Mouse (Mus musculus) spleen, postnatal 4 days (tissue): Measurements from ENCODE around the gene Snx30.

Source experiments
- DNase-seq, 2 experiments: peaks; one replicate each; pipeline ENCODE4 v3.0.0; 2022; ENCODE audit warnings: low spot score in 2 of 2

Snx30 gene

GRCm38 (mm10) chr4:59794116-59794515 is 11.5 kb upstream of the Snx30 start:
- DNase-seq, result no peak

- no peak for DNase-seq
Measured at GRCm38 (mm10) chr4:59795788-59796455, 9.7 kb upstream of the Snx30 start.

DNA sequence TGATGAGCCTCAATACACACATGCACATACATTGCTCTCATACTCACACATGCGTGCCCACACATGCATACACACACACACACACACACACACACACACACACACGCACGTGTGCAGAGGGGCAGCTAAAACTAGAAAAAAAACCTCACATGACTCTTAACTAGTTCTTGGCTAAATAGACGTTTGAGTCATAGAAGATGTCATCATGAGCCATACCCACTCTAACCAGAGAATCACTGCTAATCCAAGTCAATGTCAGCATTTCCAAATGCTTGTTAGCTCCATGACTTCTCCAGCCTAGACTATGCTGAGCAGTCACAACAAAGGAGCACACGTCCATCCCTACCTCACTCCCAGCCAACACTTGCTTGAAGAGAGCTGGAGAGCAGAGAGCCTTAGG is 5.5 kb upstream of the Snx30 start:
- DNase-seq, result no peak

GRCm38 (mm10) chr4:59801489-59801888 is 4.2 kb upstream of the Snx30 start, which contains the start of gene Inip:
Gene Inip, minus strand, starts transcription at chr4:59801589.
- DNase-seq, result no peak

DNA sequence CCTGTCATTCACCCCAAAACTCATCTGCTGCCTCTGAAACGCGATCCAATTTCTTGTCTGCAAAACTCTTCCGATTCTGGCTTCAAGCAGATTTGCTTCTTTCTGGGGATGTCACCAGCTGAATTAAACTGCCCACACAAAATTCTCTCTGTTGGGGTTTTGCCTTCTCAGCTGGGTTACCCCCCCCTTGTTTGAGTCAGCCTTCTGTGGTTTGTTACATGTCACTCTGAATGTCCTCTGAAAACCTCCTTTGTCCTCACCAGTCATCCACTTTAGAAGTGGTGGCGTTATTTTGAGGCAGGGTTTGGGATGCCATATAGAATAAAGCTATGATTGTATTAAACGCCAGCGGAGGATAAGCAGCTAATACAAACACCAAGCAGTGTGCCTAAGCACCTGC is 3.5 kb upstream of the Snx30 start:
- no peak for DNase-seq

DNA sequence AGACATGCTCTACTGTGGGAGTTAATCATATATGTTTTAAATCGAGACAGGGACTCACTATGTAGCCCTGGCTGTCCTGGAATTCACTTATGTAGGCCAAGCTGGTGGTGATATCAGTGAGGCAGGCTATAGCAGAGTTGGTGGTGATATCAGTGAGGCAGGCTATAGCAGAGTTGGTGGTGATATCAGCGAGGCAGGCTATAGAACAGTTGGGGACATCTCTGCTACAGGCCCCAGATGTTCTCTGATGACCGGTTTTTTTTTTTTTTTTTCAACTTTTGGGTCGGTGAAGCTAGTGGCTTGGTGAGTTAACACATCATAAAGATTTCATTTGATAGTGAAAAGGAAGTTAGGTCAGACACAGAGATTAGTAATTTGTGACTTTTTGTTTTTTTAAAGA is 2.8 kb upstream of the Snx30 start:
- no peak for DNase-seq

DNA sequence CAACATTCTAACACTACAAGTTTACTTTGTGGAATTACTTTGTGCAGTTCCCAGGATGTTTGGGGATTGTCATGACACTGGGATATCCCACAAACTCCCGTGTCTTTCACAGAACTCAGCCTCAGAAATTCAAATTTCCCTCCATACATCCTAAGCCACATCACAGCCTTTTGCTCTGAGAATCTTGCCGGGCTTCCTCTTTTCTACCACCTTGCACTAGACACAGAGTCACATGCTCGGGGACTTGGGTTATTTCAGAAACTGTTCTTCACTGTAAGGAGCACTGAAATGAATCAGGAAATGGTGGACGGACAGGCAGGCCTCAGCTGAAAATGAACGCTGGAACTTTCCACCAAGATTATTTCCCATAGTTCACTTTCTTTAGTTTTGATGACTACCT is 2.3 kb upstream of the Snx30 start:
- DNase-seq, result peak in 1 of 2 experiments; percentile 34

- no peak for DNase-seq
Measured at GRCm38 (mm10) chr4:59804754-59805153, 886 bp upstream of the Snx30 start.

DNA sequence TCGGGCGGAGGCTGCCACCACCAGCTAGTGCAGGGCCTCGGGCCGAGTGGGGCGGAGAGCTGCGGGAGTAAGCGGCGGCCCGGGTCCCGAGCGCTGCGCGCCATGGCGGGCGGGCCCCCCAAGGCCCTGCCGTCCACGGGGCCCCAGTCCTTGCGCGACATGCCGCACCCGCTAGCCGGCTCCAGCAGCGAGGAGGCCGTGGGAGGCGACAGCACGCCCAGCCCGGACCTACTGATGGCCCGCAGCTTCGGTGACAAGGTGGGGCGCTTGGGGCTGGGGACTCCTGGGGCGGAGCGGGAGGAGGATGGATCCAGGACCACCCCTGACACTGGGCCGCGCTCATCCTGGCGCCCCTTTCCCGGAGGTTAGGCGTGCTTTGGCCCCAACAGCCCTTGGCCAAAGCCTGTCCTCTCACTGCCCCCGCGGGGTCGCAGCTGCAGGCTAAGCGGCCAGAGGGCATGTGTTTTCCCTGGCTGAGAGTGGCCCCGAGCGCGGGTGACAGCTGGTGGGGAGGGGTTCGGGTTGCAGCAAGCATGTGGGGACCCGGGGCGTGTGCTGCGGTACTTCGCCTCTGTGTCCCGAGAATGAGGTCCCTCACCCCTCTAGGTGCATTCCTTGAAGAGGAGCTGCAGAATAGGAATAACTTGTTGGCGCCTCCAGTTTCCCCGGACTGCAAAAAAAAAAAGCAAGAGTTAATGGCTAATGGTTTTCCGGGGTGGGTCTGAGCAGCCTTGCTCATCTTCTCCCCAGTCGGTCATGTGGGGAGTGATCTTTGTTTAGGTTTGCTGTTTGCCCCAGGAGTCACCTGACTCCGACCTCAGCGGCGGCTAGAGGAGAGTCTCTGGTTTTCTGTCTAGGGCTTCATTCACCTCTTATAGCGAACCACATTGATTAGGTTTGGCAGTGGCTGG is 583 bp downstream of the Snx30 start:
- DNase-seq, result peak in 1 of 2 experiments; percentile 44

- DNase-seq, result no peak
Measured at GRCm38 (mm10) chr4:59806879-59807195, 1.2 kb downstream of the Snx30 start.

- no peak for DNase-seq
Measured at GRCm38 (mm10) chr4:59807521-59807920, 1.9 kb downstream of the Snx30 start.

DNA sequence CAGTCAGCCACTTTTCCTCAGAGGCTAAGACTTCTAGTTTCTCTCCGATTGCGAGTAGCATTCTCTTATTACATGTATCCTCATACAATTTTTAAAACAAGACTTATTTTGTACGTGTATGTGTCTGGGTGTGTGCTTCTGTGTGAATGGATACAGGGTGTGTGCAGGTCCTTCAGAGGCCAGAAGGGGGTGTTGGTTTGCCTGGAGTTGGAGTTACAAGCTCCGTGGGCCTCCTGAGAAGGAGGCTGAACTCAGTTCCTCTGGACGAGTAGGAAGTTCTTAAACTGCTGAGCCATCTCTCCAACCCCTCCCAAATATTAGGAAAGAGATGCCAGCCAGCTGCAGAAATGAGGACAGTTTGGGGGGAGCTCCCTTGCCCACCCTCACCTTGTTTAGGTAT is 2.8 kb downstream of the Snx30 start:
- peak in 1 of 2 experiments; percentile 33 for DNase-seq

- no peak for DNase-seq
Measured at GRCm38 (mm10) chr4:59814094-59814493, 8.5 kb downstream of the Snx30 start.

- no peak for DNase-seq
Measured at GRCm38 (mm10) chr4:59815121-59815810, 9.6 kb downstream of the Snx30 start.

DNA sequence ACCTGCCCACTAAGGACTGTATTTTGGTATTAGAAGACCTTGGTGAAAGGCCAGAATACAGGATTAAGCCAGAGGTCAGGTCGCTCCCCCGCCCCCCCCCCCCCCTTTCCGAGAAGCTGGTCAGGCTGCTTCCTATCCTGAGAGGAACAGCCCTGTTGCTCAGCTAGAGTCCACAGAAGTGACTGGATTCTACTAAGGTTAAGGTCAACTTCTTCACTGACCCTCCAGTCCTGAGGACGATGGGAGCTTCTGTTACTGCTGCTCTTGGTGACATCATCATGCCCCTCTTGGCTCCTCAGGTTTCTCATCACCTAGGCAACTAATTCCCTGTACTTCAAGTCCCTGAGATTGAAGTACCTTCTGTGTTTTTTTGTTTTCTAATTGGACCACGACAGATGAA is 10.4 kb downstream of the Snx30 start:
- DNase-seq, result no peak

GRCm38 (mm10) chr4:59816477-59816876 is 10.8 kb downstream of the Snx30 start:
- no peak for DNase-seq

DNA sequence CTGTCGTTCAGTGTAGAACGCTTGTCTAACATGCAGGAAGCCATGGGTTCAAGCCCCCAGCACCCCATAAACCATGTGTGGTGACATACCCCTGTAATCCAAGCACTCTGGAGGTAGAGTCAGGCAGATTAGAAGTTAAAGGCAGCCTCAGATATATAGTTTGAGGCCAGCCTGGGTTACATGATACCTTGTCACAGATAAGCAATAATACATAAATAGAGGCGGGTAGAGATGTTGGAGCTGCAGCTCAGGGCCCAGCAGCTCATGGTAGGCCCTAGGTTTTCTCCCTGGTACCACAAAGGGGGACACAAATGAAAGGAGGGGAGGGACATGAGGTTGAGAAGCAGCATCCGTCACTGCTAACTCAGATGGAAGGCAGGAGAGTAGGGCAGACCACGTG is 12.2 kb downstream of the Snx30 start:
- no peak for DNase-seq

GRCm38 (mm10) chr4:59818498-59818897 is 12.9 kb downstream of the Snx30 start:
- DNase-seq, result no peak

DNA sequence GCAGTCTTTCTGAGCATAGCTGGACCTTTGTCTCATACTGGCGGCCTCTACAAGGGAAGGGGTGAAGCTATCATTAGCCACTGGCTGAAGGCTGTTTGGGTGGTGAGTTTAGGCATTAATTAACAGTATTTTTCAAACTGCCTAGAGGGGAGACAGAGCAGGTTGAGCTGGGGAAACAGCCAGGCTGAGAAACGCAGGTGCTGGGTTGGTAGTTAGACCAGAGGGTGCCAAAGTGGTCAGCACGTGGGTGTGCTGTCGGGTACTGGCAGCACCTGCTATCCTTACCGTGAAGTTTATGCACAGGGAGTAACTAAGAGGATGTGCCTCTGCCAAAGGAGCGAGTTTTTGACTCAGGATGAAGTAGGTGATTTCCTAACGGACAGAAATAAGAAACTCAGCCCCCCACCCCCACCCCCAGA is 13.4 kb downstream of the Snx30 start:
- no peak for DNase-seq

DNA sequence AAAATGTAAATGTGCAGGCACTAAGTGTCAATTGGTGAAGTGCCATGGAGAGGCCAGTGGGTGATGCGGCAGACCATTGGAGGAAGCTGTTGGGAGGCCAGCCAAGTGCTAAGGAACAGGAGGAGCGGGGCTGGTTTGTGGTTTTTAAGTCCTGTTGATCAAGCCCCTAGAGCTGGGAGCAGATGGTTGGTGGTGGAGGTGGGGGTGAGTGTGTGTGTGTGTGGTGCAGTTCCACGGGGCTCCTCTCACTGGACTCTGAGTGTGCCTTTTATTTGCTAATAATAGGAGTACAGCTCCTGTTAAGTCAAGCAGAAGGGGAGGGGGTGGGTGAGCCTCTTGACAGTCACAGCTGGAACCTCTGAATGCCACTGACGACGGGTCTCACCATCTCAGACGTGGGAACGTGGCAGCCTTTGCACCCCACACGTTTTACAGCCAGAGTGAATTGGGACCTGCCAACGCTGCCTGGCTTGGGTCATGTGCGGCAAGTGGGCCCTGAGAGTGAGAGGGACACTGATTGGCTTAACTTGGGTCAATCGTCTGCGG is 13.9 kb downstream of the Snx30 start:
- DNase-seq, result no peak

GRCm38 (mm10) chr4:59821516-59821915 is 15.9 kb downstream of the Snx30 start:
- DNase-seq, result no peak

DNA sequence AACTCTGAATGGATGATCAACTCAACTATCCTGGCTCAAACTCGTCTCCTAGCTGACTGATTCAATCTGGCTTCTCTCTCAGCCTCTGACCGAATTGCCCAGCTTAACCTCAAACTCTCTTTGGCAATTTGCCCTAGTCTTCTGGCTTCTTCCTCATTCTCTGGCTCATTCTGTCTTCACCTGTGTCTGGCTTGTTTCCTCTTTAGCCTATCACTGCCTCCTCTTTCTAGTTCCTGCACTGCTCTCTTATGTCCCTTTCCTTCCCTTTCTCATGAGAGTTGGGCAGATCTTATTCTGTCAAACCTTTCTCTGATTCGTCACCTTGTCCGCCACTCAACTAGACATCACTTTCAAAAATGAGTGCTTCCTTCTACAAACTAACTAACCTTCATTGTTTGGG is 16.5 kb downstream of the Snx30 start:
- DNase-seq, result no peak
